Mouse (Mus musculus): ENCODE results near the gene Cinp. TPM values are rescaled to one million over a fixed set of nuclear protein-coding genes. Genes with fewer than 3 reads are reported as not detected.
A peak's percentile ranks its signal among the peaks of the same experiment; 100 is the strongest.

The Cinp gene
- total and polyA plus RNA-seq, 3 experiments, result 23.4 to 134 (median 82.8) TPM

GRCm38 (mm10) chr12:110841731-110842493 is 47.0 kb downstream of the Cinp start:
- no peaks in the 10 kb centered on the region for H3K9me3 ChIP-seq (replicated peaks)
- DNase-seq (ENCODE audit: low spot score) (no peak), ATAC-seq (ENCODE audit: extremely low read depth, insufficient number of reproducible peaks, low FRiP score, poor library complexity, severe bottlenecking) (no peak)
- H3K27me3 ChIP-seq (ENCODE audit: insufficient read depth, low read length), result peaks cover 22% of the 10 kb centered on the region
- H3K36me3 ChIP-seq (replicated peaks), result no peaks in the 10 kb centered on the region
- H3K4me1 ChIP-seq (ENCODE audit: insufficient read depth, low read depth, low read length), result peaks cover 53% of the 10 kb centered on the region
- no peak for TF ChIP-seq TAL1 (conservative IDR thresholded peaks at IDR 0.05; ENCODE audit: low read depth, low read length)
- TF ChIP-seq GATA1 (IDR thresholded peaks at IDR 0.05; ENCODE audit: borderline replicate concordance, low read length), result no peak
- no peak for TF ChIP-seq CTCF (IDR thresholded peaks at IDR 0.05; ENCODE audit: low read depth, low read length)
- no peak for TF ChIP-seq POLR2AphosphoS5 (IDR thresholded peaks at IDR 0.05; ENCODE audit: insufficient replicate concordance, low read depth, low read length)
- TF ChIP-seq GATA2 (IDR thresholded peaks at IDR 0.05; ENCODE audit: borderline replicate concordance, low read depth, low read length), result no peak
- H3K4me3 ChIP-seq (ENCODE audit: low read depth, low read length), result no peak overlapping the region

- H3K4me1 ChIP-seq (ENCODE audit: insufficient read depth, low read depth, low read length), result peaks cover 43% of the 10 kb centered on the region
- TF ChIP-seq TAL1 (conservative IDR thresholded peaks at IDR 0.05; ENCODE audit: low read depth, low read length), result no peak
- TF ChIP-seq POLR2AphosphoS5 (IDR thresholded peaks at IDR 0.05; ENCODE audit: insufficient replicate concordance, low read depth, low read length), result no peak
- TF ChIP-seq CTCF (IDR thresholded peaks at IDR 0.05; ENCODE audit: low read depth, low read length), result no peak
- TF ChIP-seq GATA2 (IDR thresholded peaks at IDR 0.05; ENCODE audit: borderline replicate concordance, low read depth, low read length), result no peak
- TF ChIP-seq GATA1 (IDR thresholded peaks at IDR 0.05; ENCODE audit: borderline replicate concordance, low read length), result no peak
- no peaks in the 10 kb centered on the region for H3K9me3 ChIP-seq (replicated peaks)
- peaks cover 32% of the 10 kb centered on the region for H3K27me3 ChIP-seq (ENCODE audit: insufficient read depth, low read length)
- peak; percentile 95 for DNase-seq (ENCODE audit: low spot score)
- peak within 1 kb of the TSS; percentile 77 for H3K4me3 ChIP-seq (ENCODE audit: low read depth, low read length)
- ATAC-seq (ENCODE audit: extremely low read depth, insufficient number of reproducible peaks, low FRiP score, poor library complexity, severe bottlenecking), result peak; percentile 47
- H3K36me3 ChIP-seq (replicated peaks), result no peaks in the 10 kb centered on the region
These were observed 48.4 kb downstream of the Cinp start, which contains the start of gene Mok for GRCm38 (mm10) chr12:110840348-110841198. Gene Mok (minus strand): TSS chr12:110840939.

- no peaks in the 10 kb centered on the region for H3K36me3 ChIP-seq (replicated peaks)
- ATAC-seq (ENCODE audit: extremely low read depth, insufficient number of reproducible peaks, low FRiP score, poor library complexity, severe bottlenecking) (no peak), DNase-seq (ENCODE audit: low spot score) (no peak)
These were observed 51.1 kb downstream of the Cinp start for GRCm38 (mm10) chr12:110837850-110838249.

GRCm38 (mm10) chr12:110837192-110837841 is 51.6 kb downstream of the Cinp start:
- no peak for DNase-seq (ENCODE audit: low spot score)
- H3K27me3 ChIP-seq (ENCODE audit: insufficient read depth, low read length), result peaks cover 53% of the 10 kb centered on the region
- peaks cover 18% of the 10 kb centered on the region for H3K4me1 ChIP-seq (ENCODE audit: insufficient read depth, low read depth, low read length)
- ATAC-seq (ENCODE audit: extremely low read depth, insufficient number of reproducible peaks, low FRiP score, poor library complexity, severe bottlenecking), result no peak
- H3K36me3 ChIP-seq (replicated peaks), result no peaks in the 10 kb centered on the region
- no peak overlapping the region for H3K4me3 ChIP-seq (ENCODE audit: low read depth, low read length)
- H3K9me3 ChIP-seq (replicated peaks), result no peaks in the 10 kb centered on the region
- TF ChIP-seq GATA2 (IDR thresholded peaks at IDR 0.05; ENCODE audit: borderline replicate concordance, low read depth, low read length), result no peak
- no peak for TF ChIP-seq TAL1 (conservative IDR thresholded peaks at IDR 0.05; ENCODE audit: low read depth, low read length)
- no peak for TF ChIP-seq CTCF (IDR thresholded peaks at IDR 0.05; ENCODE audit: low read depth, low read length)
- no peak for TF ChIP-seq GATA1 (IDR thresholded peaks at IDR 0.05; ENCODE audit: borderline replicate concordance, low read length)
- TF ChIP-seq POLR2AphosphoS5 (IDR thresholded peaks at IDR 0.05; ENCODE audit: insufficient replicate concordance, low read depth, low read length), result no peak

More at GRCm38 (mm10) chr12:110837850-110838249, 51.1 kb downstream of the Cinp start:
- TF ChIP-seq GATA2 (IDR thresholded peaks at IDR 0.05; ENCODE audit: borderline replicate concordance, low read depth, low read length), result no peak
- no peak for TF ChIP-seq CTCF (IDR thresholded peaks at IDR 0.05; ENCODE audit: low read depth, low read length)
- no peak for TF ChIP-seq POLR2AphosphoS5 (IDR thresholded peaks at IDR 0.05; ENCODE audit: insufficient replicate concordance, low read depth, low read length)
- no peak for TF ChIP-seq TAL1 (conservative IDR thresholded peaks at IDR 0.05; ENCODE audit: low read depth, low read length)
- TF ChIP-seq GATA1 (IDR thresholded peaks at IDR 0.05; ENCODE audit: borderline replicate concordance, low read length), result no peak
- Histone ChIP-seq H3K9me3 (replicated peaks) (no peaks in the 10 kb centered on the region), H3K4me1 (ENCODE audit: insufficient read depth, low read depth, low read length) (peaks cover 18% of the 10 kb centered on the region), H3K4me3 (ENCODE audit: low read depth, low read length) (no peak overlapping the region), H3K27me3 (ENCODE audit: insufficient read depth, low read length) (peaks cover 50% of the 10 kb centered on the region)

- H3K9me3 ChIP-seq (replicated peaks), result no peaks in the 10 kb centered on the region
- H3K27me3 ChIP-seq (ENCODE audit: insufficient read depth, low read length), result peaks cover 54% of the 10 kb centered on the region
- DNase-seq (ENCODE audit: low spot score), result no peak
- H3K4me3 ChIP-seq (ENCODE audit: low read depth, low read length), result no peak overlapping the region
- no peak for ATAC-seq (ENCODE audit: extremely low read depth, insufficient number of reproducible peaks, low FRiP score, poor library complexity, severe bottlenecking)
- TF ChIP-seq GATA2 (IDR thresholded peaks at IDR 0.05; ENCODE audit: borderline replicate concordance, low read depth, low read length) (no peak), GATA1 (IDR thresholded peaks at IDR 0.05; ENCODE audit: borderline replicate concordance, low read length) (no peak), TAL1 (conservative IDR thresholded peaks at IDR 0.05; ENCODE audit: low read depth, low read length) (no peak), POLR2AphosphoS5 (IDR thresholded peaks at IDR 0.05; ENCODE audit: insufficient replicate concordance, low read depth, low read length) (no peak), CTCF (IDR thresholded peaks at IDR 0.05; ENCODE audit: low read depth, low read length) (no peak)
- peaks cover 18% of the 10 kb centered on the region for H3K4me1 ChIP-seq (ENCODE audit: insufficient read depth, low read depth, low read length)
- H3K36me3 ChIP-seq (replicated peaks), result no peaks in the 10 kb centered on the region
These were observed 52.2 kb downstream of the Cinp start for GRCm38 (mm10) chr12:110836729-110837128.

Data from G1E (cell line).